Mouse (Mus musculus): ENCODE measurements around the gene Mrpl4. TPM values are rescaled to one million over a fixed set of nuclear protein-coding genes. Genes with fewer than 3 reads are reported as not detected.
A peak's percentile ranks its signal among the peaks of the same experiment; 100 is the strongest.

The Mrpl4 gene
- total RNA-seq, 4 experiments from 2014 or later, result 135 to 142 (median 136) TPM

DNA sequence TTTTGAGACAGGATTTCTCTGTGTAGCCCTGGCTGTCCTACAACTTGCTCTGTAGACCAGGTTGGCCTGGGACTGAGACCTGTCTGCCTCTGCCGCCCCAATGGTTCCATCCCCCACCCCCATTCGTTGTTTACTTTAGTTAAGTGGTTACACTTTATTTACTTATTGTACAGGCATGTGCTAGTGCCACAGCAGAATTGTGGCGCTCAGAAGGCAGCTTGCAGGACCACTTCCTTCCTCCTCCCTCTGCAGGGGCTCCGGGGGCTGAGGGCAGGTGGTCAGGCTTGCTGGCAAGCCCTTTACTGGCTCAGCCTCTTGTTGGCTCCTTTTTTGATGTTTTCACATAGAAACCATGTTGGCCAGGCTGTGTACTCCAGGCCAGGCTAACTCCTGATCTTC is 14.6 kb downstream of the Mrpl4 start:
- DNase-seq (ENCODE audit: low spot score), result no peak

DNA sequence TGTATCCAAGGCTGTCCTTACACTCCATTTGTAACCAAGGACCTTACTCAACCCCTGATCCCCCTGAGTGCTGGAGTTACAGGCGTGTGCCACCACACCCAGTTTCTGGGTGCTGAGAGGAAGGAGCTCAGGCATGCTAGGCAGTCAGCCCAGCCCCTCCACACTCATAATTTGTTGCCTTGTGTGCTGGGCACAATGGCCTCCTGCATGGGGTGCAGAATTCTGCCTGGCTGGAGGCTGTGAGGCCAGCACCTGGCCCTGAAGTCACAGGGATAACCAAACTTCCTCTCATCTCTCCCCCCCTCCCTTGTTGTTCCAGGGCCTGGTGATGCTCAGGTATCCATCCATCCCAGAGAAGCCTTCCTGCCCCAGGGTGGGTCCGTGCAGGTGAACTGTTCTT is 16.1 kb downstream of the Mrpl4 start:
- DNase-seq (ENCODE audit: low spot score), result no peak

DNA sequence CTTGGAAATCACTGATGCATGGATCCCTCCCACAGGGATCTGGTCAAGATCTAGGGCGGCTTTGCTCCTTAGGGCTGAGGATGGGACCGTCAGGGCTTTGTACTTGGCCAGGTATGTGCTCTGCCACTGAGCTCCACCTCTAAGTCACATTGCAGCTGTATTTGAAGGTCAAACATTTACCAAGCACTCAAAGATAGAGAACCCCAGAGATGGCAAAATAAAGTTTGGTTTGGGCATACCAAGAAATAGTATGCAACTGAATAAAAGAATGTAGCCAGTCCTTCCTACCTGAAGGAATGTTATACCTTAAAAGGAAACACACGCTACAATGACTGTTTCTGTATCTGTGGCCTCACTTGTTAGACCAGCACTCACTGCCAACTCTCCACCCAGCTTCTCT is 18.8 kb downstream of the Mrpl4 start:
- DNase-seq (ENCODE audit: low spot score), result no peak

DNA sequence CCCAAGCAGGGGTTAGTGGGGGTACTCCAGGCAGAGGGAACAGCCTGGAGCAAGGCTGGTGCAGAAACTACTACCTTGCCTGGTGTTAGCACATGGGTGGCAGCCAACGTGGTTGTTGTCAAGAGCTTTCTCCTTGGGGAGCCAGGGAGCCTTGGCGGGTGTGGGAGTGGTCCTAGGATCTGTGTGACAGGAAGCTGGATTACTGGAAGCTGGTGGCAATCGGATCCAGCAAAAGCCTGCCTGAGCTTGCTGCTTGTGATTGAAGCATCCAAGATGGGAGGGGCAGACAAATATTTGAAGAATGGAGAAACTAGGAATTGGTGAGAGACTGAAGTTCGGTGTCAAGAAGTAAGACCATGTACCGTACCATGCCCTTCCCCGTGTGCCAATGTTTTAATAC is 19.8 kb downstream of the Mrpl4 start:
- DNase-seq (ENCODE audit: low spot score), result no peak

DNA sequence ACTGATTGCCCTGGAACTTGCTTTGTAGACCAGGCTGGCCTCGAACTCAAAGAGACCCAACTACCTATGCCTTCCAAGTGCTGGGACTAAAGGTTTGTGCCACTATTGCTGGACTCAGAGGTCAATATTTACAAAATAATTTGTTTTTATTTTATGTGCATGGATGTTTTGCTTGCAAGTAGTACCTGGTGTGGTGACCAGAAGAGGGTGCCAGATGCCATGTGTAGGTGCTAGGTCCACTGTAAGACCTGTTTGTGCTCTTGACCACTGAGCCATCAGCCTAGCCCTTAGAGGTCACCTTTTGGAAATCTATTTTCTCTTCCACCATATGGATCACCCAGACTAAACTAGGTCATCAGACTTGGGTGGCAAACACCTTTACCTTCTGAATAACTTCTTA is 20.2 kb downstream of the Mrpl4 start:
- no peak for DNase-seq (ENCODE audit: low spot score)

DNA sequence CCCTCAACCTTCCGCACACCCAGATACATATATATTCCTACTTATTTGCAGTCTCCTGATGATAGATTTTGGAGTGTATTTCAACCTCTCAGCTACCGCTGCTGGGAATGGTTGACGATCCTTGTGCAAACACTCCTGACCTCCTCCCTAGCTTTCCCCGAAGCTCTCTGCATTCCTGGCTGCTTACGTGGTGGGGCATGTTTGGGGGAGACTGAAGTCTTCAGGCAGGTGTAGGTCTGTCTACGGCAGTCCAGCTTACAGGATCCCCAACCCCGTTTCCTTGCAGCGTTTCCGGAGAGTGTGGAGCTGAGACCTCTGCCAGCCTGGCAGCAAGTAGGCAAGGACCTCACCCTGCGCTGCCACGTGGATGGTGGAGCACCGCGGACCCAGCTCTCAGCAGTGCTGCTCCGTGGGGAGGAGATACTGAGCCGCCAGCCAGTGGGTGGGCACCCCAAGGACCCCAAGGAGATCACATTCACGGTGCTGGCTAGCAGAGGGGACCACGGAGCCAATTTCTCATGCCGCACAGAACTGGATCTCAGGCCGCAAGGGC is 22.8 kb downstream of the Mrpl4 start:
- DNase-seq (ENCODE audit: low spot score), result no peak

DNA sequence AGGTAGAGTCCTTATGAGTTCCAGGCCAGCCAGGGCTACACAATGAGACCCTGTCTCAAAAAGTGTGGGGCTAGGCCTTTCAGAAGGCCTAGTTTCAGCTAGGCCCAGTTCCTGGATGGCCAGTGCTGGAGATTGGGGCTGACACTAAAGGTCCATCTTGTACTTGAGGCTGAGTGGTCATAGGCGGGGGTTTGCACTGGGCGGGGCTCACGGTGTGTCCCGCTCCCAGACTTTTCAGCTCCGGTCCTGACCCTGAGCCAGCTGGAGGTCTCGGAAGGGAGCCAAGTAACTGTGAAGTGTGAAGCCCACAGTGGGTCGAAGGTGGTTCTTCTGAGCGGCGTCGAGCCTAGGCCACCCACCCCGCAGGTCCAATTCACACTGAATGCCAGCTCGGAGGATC is 24.3 kb downstream of the Mrpl4 start:
- no peak for DNase-seq (ENCODE audit: low spot score)

DNA sequence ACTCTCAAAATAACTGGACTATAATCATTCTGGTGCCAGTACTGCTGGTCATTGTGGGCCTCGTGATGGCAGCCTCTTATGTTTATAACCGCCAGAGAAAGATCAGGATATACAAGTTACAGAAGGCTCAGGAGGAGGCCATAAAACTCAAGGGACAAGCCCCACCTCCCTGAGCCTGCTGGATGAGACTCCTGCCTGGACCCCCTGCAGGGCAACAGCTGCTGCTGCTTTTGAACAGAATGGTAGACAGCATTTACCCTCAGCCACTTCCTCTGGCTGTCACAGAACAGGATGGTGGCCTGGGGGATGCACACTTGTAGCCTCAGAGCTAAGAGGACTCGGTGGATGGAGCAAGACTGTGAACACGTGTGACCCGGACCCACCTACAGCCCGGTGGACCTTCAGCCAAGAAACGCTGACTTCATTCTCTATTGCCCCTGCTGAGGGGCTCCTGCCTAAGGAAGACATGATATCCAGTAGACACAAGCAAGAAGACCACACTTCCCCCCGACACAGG is 25.3 kb downstream of the Mrpl4 start:
- no peak for DNase-seq (ENCODE audit: low spot score)

DNA sequence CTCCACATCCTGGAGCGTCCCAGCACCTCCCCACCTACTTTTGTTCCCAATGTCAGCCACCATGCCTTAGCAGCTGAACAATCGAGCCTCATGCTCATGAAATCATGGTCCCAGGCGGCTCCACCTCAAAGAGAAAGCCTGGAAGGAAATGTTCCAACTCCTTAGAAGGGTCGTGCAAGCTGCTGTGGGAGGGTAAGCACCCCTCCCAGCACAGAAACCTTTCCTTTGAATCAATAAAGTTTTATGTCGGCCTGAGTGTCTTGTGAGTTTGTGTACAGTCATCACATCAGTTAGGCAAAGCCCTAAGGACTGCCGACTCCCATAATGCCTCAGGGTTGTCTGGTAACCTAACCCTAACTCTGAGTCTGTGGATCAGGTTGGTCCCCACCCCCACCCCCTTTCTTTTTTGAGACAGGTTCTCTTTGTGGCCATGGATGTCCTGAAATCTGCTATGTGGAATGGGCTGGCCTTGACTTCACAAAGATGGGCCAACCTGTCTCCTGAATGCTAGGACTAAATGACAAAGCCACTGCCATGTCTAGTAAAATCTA is 26.1 kb downstream of the Mrpl4 start:
- DNase-seq (ENCODE audit: low spot score), result no peak

DNA sequence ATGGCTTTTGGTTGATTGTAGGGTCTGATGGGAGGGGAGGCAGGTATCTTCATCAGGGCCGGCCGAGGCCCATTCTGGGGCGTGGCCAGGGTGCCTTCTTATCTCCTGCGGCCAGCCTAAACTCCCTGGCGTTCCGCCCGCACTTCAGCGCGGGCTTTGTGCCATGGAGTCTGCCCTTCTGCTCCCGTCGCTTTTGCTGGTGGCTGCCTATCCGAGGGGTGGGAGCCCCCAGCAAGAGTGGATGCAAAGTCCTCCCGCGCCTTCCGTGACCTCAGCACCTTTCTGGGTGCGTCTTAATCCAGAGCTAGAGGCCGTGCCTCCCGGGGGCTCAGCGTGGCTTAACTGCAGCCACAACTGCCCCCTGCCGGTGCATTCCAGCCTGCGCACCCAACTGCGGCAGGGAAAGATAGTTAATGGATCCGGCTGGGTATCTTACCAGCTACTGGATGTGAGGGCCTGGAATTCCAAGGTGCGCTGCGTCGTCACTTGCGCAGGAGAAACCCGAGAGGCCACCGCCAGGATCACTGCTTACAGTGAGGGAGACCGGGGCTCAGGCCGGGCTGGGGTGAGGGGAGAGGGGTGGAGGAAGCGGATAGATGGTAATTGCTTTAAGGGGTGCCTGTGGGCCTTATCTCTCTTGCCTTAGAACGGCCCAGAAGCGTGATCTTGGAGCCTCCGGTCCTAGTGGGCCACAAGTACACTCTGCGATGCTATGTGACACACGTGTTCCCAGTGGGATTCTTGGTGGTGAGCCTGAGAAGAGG is 26.9 kb downstream of the Mrpl4 start, which contains the start of gene Icam4:
Icam4 (plus strand) TSS at position 83 of the 764 bp plus-strand sequence.
- peak; percentile 81 for DNase-seq (ENCODE audit: low spot score)

DNA sequence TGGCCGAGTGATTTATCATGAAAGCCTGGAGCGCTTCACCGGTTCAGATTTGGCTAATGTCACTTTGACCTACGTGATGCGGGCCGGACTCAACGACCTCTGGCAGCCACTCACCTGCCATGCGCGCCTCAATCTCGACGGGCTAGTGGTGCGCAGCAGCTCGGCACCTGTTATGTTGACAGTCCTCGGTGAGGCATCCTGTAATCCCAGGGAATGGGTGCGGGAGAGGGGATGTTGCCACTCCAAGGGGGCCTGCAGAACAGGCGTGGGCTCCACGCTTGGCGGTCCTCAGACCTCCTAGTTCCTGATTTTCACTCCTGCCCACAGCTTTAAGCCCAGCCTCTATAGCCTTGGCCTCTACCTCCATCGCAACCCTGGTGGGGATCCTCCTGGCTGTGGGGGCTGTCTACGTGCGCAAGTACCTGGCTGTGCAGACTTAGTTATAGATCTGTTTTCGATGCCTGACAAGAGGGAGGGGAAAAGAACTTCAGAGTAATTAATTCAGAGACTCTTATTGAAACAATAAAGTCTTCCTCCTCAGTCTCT is 27.6 kb downstream of the Mrpl4 start:
- no peak for DNase-seq (ENCODE audit: low spot score)

DNA sequence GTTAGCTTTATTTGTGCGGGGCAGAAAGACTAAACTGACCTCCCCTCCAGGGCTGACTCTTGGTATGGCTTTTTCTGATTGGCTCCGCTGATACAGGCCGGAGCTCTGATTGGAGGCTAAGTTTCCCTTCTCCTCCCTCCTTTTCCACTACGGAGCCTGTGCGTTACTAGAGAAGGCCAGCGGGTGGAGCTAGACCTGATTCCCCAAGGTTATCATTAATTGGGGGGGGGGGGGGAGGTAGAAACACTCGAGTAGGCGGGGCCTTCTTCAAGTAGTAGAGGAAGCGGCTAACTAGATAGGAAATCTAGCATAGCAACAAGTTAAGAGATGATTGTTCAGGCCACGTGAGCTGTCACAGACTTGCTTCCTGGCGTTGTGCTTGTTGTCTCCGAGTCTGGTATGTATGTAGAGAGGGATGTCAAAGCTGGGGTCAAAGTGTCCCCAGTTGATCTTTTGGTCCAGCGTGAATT is 28.3 kb downstream of the Mrpl4 start:
- DNase-seq (ENCODE audit: low spot score), result peak; percentile 90

DNA sequence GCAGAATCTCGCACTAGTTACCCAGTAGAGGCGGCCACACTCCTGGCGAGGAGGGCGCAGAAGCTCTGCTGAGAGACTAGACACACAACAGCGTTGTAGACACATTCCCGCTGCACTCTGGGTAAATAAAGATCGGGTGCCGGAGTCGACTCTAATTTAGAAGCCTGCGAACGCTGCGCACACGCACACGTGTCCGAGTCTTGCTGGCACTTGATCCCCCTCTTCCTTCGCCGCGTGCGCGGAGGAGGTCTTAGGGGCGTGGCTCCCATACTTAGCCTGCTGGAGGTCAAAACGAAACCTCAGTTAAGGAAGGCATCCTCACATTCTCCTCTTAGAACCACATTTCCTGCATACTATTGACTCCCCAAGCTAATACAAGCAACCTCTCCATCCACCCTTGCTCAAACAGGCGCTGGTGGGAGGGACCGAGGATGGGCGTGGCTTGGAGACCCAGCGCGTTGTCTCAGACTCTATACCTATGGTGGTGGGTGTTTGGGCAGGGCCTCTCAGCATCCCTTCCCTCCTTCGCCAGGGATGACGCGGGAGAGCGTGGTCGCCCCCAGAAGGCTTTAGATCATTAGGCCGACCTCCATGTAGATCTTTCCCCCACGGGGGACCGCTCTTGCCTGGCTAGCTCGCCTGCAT is 28.8 kb downstream of the Mrpl4 start:
- peak; percentile 61 for DNase-seq (ENCODE audit: low spot score)

DNA sequence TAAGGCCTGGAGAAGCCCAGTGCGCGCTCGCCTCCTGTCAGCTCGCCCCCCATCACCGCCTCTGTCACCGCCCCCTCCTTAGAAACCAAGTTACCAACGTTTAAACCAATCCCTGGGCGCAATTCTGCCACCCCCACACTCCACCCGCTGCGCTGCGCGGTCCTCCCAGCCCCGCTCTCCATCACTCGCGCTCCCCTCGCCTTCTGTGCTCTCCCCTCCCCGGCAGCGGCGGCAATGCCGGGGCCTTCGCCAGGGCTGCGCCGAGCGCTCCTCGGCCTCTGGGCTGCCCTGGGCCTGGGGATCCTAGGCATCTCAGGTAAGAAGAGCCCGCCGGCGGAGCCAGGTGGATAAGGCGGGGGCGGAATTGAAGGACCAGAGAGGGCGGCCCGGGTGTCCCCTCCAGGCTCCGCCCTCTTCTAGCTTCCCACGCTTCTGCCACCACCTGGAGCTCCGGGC is 29.4 kb downstream of the Mrpl4 start, which contains the start of gene Icam5:
Icam5 (plus strand) TSS at position 178 of the 456 bp plus-strand sequence.
- no peak for DNase-seq (ENCODE audit: low spot score)

DNA sequence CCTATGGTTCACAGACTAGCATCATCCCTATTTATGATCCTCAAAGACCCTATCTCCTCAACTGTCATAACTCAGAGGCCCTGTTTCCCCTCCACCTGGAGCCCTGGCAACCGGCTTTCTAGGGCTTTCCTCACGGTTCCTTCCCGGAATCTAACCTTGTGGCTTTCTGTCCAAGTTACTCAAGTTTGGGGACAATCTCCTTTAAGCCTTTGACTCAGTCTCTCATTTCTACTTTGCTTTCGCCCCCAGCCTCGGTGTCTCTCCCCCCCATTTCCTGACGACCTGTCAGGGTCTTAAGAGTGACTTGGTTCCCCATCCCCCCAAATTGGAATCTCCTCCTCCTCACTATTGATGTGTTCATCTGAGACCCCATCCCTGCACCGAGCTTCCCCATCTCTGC is 30.0 kb downstream of the Mrpl4 start:
- no peak for DNase-seq (ENCODE audit: low spot score)

DNA sequence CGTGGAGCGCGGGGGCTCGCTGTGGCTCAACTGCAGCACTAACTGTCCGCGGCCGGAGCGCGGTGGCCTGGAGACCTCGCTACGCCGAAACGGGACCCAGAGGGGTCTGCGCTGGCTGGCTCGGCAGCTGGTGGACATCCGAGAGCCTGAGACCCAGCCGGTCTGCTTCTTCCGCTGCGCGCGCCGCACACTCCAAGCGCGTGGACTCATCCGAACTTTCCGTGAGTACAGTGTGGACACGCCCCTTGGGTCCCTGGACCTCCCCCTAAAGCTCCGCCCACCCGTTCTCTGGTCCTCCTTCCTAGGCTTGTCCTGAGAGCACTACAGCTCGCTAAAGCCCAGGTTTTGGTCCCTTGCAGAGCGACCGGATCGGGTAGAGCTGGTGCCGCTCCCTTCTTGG is 30.6 kb downstream of the Mrpl4 start:
- DNase-seq (ENCODE audit: low spot score), result peak; percentile 87

DNA sequence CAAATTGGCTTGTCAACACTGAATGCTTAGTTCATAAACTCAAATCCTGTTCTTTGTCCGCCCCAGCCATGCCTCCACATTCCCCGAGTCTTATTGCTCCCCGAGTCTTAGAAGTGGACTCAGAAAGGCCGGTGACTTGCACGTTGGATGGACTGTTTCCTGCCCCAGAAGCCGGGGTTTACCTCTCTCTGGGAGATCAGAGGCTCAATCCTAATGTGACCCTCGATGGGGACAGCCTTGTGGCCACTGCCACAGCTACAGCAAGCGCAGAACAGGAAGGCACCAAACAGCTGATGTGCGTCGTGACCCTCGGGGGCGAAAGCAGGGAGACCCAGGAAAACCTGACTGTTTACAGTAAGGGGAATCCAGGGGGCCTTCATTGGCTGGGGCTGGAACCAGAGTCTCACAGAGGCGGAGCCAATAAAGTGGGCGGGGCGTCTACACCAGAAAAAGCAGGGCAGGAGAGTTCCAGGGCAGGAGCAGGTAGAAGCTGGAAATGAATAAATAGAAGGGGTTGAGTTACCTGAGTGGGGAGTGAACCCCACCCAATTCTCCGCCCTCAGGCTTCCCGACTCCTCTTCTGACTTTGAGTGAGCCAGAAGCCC is 32.0 kb downstream of the Mrpl4 start:
- no peak for DNase-seq (ENCODE audit: low spot score)

DNA sequence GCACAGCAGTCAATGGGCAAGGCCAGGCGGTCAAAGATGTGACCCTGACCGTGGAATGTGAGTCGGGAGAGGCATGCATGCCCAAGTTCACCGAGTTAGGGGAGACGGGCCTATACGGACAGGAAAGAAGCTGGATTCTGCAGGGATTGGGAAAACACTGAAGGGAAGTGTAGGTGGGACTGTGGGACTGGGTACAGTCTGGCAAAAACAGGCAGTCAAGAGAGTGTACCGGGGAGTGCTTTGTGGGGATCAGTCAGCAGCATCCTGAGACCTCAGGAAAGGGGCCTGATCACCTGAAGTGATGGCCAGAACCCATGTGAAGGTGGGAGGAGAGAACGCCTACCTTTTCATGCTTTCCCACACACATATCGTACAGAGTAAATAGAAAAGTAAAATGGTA is 33.0 kb downstream of the Mrpl4 start:
- DNase-seq (ENCODE audit: low spot score), result no peak

DNA sequence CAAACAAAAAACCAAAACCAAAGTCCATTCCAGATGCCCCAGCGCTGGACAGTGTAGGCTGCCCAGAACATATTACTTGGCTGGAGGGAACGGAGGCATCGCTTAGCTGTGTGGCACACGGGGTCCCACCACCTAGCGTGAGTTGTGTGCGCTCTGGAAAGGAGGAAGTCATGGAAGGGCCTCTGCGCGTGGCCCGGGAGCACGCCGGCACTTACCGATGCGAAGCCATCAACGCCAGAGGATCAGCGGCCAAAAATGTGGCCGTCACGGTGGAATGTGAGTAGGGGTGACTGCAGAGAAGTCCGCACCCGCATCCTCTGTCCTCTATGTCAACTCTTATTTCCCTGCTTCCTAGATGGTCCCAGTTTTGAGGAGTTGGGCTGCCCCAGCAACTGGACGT is 33.6 kb downstream of the Mrpl4 start:
- no peak for DNase-seq (ENCODE audit: low spot score)

DNA sequence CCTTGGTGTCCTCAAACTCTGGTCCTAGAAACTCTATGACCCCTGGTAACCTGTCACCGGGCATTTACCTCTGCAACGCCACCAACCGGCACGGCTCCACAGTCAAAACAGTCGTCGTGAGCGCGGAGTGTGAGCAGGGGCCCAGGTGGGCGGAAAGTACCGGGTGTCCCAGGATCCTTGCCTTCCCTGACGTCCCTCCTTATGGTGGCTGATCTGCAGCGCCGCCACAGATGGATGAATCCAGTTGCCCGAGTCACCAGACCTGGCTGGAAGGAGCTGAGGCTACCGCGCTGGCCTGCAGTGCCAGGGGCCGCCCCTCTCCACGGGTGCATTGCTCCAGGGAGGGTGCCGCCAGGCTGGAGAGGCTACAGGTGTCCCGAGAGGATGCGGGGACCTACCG is 34.1 kb downstream of the Mrpl4 start:
- no peak for DNase-seq (ENCODE audit: low spot score)

DNA sequence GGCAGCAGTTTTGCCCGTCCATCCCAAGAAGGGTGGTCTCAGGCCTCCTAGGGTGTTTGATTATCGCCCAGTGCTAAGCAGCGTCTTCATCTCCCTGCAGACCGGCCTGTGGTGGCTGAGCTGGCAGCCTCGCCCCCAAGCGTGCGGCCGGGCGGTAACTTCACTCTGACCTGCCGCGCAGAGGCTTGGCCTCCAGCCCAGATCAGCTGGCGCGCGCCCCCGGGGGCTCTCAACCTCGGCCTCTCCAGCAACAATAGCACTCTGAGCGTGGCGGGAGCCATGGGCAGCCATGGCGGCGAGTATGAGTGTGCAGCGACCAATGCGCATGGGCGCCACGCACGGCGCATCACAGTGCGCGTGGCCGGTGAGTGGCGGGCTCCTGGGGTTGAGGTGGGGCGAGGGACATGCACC is 34.9 kb downstream of the Mrpl4 start:
- no peak for DNase-seq (ENCODE audit: low spot score)

DNA sequence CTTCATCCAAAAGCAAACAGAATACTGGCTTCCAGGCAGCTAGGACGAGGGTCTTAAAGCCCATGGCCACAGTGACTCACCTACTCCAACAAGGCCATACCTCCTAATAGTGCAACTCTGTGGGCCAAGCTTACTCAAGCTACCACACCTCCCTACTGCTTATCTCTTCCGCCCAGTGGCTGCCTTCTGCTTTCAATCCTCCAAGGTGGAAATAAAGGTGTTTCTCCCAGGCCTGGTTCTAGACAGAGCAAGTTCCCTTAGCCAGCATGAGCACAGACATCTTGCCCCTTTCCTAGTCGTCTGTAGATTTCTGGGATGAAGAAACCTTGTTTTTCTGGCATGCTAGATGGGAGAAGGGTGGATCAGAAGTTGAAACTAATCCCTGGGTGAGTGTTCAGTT is 37.2 kb downstream of the Mrpl4 start:
- DNase-seq (ENCODE audit: low spot score), result no peak

Measured in heart, adult 8-10 months (tissue).